In genomic region chr4:93567487-93568259, GRCm38 (mm10) we compare ENCODE assay signal across 30 mouse cellular contexts.
DNase-seq lines count a peak whose midpoint lies in the region; ATAC-seq and TF ChIP-seq lines count a peak whose summit lies in the region.
"Had no signal": no experiment of that assay in that cellular context is flagged by ENCODE, and none has a peak within 500 bp of the region (broad histone marks: within the 10 kb centered on the region; RNA-seq: fewer than 3 reads in every experiment).

No protein-coding gene starts in this region.

- no peak for TF ChIP-seq EP300 in liver, postnatal 0 days (IDR thresholded peaks at IDR 0.05; ENCODE audit: low read depth)

- H3K9ac ChIP-seq in liver, postnatal 0 days (replicated peaks) = no peak overlapping the region
- no peak overlapping the region for H3K9ac ChIP-seq in liver, embryonic 15.5 days
- H3K9ac ChIP-seq: embryonic facial prominence, embryonic 13.5 days; heart, embryonic 15.5 days; hindbrain, embryonic 13.5 days had no signal

- DNase-seq in liver = peak; percentile 26
- DNase-seq in liver, postnatal 0 days = no peak
- no peak for DNase-seq in urinary bladder, adult 18-20 months (ENCODE audit: low spot score in 2 of 2)
- no peak for DNase-seq in adrenal gland, postnatal 10 days
- no peak for DNase-seq in frontal cortex, adult 2 months (ENCODE audit: extremely low spot score in 1 of 2, low spot score in 1 of 2)
- DNase-seq: adrenal gland, postnatal 14 days; B cell, adult 2 months; cerebellum, adult 11 months; cerebellum, adult 9-10 months; cerebellum, postnatal 36 days; gastrocnemius, postnatal 14 days; heart, adult 11 months; heart, postnatal 36 days; kidney, adult 9 months; kidney, postnatal 25 days; lung, postnatal 4 days; midbrain, embryonic 14.5 days; right cerebral cortex, adult 18-20 months; spleen, adult 18-20 months; thymus, adult 18-20 months; thymus, postnatal 25 days had no signal

- H3K36me3 ChIP-seq in liver, postnatal 0 days (replicated peaks; ENCODE audit: insufficient read depth, low read length) = no peaks in the 10 kb centered on the region
- no peaks in the 10 kb centered on the region for H3K36me3 ChIP-seq in liver, embryonic 15.5 days (replicated peaks)
- H3K36me3 ChIP-seq: embryonic facial prominence, embryonic 13.5 days; heart, embryonic 10.5 days; heart, embryonic 15.5 days; hindbrain, embryonic 13.5 days had no signal

- no peak overlapping the region for H3K4me3 ChIP-seq in liver, postnatal 0 days (ENCODE audit: low read depth, low read length)
- H3K4me3 ChIP-seq in liver, embryonic 15.5 days (replicated peaks) = no peak overlapping the region
- H3K4me3 ChIP-seq: embryonic facial prominence, embryonic 13.5 days; erythroblast, embryonic 14.5 days; heart, embryonic 10.5 days; heart, embryonic 15.5 days; hindbrain, embryonic 13.5 days had no signal

- no peaks in the 10 kb centered on the region for H3K4me1 ChIP-seq in liver, postnatal 0 days (ENCODE audit: insufficient read depth)
- H3K4me1 ChIP-seq in liver, embryonic 15.5 days (replicated peaks) = peaks cover 18% of the 10 kb centered on the region
- H3K4me1 ChIP-seq: embryonic facial prominence, embryonic 13.5 days; heart, embryonic 10.5 days; heart, embryonic 15.5 days; hindbrain, embryonic 13.5 days had no signal

- no peak overlapping the region for H3K4me2 ChIP-seq in liver, postnatal 0 days (ENCODE audit: low read depth, low read length)
- no peak overlapping the region for H3K4me2 ChIP-seq in liver, embryonic 15.5 days
- H3K4me2 ChIP-seq: embryonic facial prominence, embryonic 13.5 days; heart, embryonic 15.5 days; hindbrain, embryonic 13.5 days had no signal

- no peaks in the 10 kb centered on the region for H3K9me3 ChIP-seq in liver, postnatal 0 days (ENCODE audit: low read length)
- H3K9me3 ChIP-seq in liver, embryonic 15.5 days (replicated peaks) = no peaks in the 10 kb centered on the region
- H3K9me3 ChIP-seq: embryonic facial prominence, embryonic 13.5 days; heart, embryonic 10.5 days; heart, embryonic 15.5 days; hindbrain, embryonic 13.5 days had no signal

- no peaks in the 10 kb centered on the region for H3K27me3 ChIP-seq in liver, postnatal 0 days (ENCODE audit: insufficient read depth, low read length)
- no peaks in the 10 kb centered on the region for H3K27me3 ChIP-seq in liver, embryonic 15.5 days
- H3K27me3 ChIP-seq: embryonic facial prominence, embryonic 13.5 days; heart, embryonic 15.5 days; hindbrain, embryonic 13.5 days; Patski had no signal

- WGBS in liver, postnatal 0 days (ENCODE audit: insufficient replicate concordance) = 61% methylated on average over 5 of the region's 5 CpGs
- WGBS in liver, embryonic 15.5 days (ENCODE audit: insufficient replicate concordance) = 33% methylated on average over 5 of the region's 5 CpGs

- ATAC-seq in liver, postnatal 0 days = no peak
- peak; percentile 76 for ATAC-seq in erythroid progenitor cell, adult 5-6 weeks (replicated peaks; ENCODE audit: low FRiP score, poor library complexity, severe bottlenecking)
- peak; percentile 76 for ATAC-seq in liver, embryonic 15.5 days (ENCODE audit: insufficient read depth)
- ATAC-seq: intestine, embryonic 16.5 days; Patski had no signal

- H3K27ac ChIP-seq in liver, postnatal 0 days (ENCODE audit: low read depth) = no peak overlapping the region
- peak overlapping the region; percentile 38; the same call in 1 of the 2 replicates for H3K27ac ChIP-seq in liver, embryonic 15.5 days (replicated peaks)
- H3K27ac ChIP-seq: embryonic facial prominence, embryonic 13.5 days; heart, embryonic 10.5 days; heart, embryonic 15.5 days; hindbrain, embryonic 13.5 days had no signal

- TF ChIP-seq CTCF in liver, postnatal 0 days (IDR thresholded peaks at IDR 0.05; ENCODE audit: low read depth) = no peak
